Mouse (Mus musculus): ENCODE measurements around the gene Wtap. TPM values are rescaled to one million over a fixed set of nuclear protein-coding genes. Genes with fewer than 3 reads are reported as not detected.
"Not testable (repeated sequence)": the region's sequence is repeated elsewhere in the genome, so short reads cannot be mapped to it uniquely, and the experiment has no call there.

Wtap gene
- total RNA-seq, 2 experiments from 2014 or later: 54.5 to 58.9 TPM

DNA sequence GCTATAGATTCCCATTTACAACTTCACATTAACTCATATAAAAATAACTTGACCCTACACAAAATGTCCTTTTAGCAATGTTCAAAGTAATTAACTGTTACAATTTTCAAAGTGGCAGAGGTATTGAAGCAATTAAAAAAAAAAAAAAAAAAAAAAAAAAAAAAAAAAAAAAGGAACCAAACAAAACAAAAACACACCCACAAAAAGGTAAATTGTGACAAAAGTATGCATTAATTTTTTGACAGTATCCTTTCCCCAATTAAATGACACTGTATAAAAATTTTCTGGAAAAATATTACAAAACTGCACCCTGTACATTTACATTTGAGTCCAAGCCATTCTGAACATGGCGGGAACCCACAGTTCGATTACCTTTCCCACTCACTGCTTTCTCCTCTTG, 26.8 kb downstream of the Wtap start:
- DNase-seq (ENCODE audit: low spot score in 2 of 2): no peak

DNA sequence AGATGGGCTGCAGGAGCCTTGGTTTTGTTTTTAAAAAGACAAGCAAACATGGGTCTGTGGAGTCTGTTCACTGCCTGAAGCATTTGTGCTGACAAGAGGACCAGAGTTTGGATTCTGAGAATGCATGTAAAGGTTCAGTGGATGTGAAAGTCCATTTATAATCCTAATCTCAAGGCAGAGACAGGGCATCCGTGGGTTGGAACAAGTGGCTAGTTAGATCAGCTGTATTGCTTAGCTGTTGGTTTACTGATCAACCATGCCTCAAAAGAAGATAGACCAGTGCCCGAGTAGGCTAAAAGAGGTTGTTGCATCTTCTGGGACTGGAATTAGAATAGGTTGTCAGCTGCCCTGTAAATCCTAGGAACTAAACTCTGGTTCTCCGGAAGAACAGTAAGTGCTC, 30.5 kb downstream of the Wtap start:
- DNase-seq (ENCODE audit: low spot score in 2 of 2): no peak

- peak; percentile 91 to 94 for DNase-seq (ENCODE audit: low spot score in 2 of 2)
Measured at GRCm38 (mm10) chr17:12960331-12960873, 33.6 kb downstream of the Wtap start, which contains the start of gene Acat2. Gene Acat2, minus strand, starts transcription at chr17:12960747.

DNA sequence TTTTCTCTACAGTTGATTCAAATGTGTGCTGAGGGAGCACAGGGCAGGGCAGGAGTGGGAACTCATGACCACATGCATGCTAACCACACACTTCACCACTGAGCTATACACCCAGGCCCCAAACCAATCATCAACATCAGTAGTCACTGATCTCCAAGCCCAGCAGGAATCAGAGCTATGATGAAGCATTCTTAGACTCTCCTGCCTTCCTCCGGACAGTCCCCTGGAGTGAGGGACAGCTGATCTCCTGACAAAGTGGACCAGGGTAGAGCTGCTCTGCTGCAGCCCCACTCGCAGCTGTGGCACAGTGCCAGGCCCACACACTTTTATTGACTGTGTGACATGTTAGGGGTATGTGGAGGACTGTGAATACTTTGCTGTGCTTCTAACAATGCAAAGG, 34.6 kb downstream of the Wtap start:
- DNase-seq (ENCODE audit: low spot score in 2 of 2): not testable (repeated sequence)

GRCm38 (mm10) chr17:12956664-12957063, 37.3 kb downstream of the Wtap start:
- DNase-seq (ENCODE audit: low spot score in 2 of 2): no peak

- DNase-seq (ENCODE audit: low spot score in 2 of 2): no peak
Measured at GRCm38 (mm10) chr17:12949669-12950068, 44.3 kb downstream of the Wtap start.

- no peak for DNase-seq (ENCODE audit: low spot score in 2 of 2)
Measured at GRCm38 (mm10) chr17:12942459-12943162, 51.4 kb downstream of the Wtap start.

- DNase-seq (ENCODE audit: low spot score in 2 of 2): no peak
Measured at GRCm38 (mm10) chr17:12941543-12942260, 52.3 kb downstream of the Wtap start.

GRCm38 (mm10) chr17:12940151-12940805, 53.7 kb downstream of the Wtap start, which contains the start of gene Acat3:
Gene Acat3, minus strand, starts transcription at chr17:12940600.
- no peak for DNase-seq (ENCODE audit: low spot score in 2 of 2)

DNA sequence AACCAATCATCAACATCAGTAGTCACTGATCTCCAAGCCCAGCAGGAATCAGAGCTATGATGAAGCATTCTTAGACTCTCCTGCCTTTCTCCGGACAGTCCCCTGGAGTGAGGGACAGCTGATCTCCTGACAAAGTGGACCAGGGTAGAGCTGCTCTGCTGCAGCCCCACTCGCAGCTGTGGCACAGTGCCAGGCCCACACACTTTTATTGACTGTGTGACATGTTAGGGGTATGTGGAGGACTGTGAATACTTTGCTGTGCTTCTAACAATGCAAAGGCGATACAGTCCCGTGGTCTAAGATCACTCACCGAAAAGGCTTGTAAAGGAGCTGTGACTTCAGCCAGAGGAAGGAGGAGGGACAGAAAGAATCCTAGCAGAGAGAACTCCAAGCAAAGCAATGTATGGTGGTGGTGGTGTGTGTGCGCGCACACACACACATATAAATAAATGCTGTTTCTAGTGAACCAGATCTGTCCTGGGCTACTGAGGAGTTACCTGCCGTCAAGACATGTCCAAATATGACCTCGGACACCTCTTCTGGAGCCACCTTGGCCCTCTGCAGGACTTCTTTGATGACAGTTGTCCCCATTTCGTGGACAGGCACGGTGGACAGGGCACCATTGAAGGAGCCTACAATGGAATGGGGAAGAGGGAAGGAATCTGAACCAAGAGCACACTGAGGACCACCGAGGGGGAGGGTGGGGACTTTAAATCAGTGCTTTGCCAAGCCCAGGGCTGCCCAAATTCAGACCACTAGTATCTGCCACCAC, 54.4 kb downstream of the Wtap start:
- not testable (repeated sequence) for DNase-seq (ENCODE audit: low spot score in 2 of 2)

DNA sequence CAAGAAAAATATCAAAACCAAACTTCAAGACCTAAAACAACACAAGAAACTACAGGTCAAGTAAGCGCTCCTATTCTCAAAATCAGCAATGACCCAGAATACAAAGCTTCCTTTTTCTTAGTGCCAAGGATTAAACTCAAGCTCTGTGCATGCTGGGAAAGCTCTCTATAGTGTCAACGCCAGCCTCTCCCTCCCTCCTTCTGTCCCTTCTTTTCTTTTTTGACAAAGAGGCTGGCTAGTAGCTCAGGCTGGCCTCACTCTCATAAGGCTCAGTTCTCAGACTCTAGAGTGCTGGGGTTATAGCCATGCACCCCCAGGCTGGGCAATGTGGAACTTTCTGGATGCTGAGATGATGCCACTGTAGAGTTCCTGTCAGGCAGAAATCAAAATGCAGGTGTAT, 55.9 kb downstream of the Wtap start:
- DNase-seq (ENCODE audit: low spot score in 2 of 2): no peak

DNA sequence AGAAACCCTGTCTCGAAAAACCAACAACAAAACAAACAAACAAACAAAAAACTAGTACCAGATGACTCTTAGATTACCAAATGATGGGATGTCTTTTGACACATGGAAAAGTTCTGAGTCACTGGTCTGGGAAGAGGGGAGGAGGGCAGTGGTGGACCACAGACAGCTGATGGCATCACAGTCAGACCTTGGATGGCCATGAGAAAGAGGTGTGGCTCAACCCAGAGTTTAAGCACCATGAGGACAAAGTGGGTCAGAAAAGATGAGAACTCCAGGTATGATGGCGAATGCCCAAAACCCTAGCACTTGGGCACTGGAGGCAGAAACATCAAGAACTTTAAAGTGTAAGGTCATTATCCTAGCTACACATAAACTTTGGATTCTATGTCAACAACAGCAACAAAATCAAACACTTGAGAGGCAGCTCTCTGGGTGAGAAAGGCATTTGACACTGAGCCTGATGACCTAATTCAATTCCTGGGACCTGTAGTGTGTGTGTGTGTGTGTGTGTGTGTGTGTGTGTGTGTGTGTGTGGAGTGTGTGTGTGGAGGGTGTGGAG, 56.5 kb downstream of the Wtap start:
- DNase-seq (ENCODE audit: low spot score in 2 of 2): no peak

- DNase-seq (ENCODE audit: low spot score in 2 of 2): no peak
Measured at GRCm38 (mm10) chr17:12935719-12936118, 58.2 kb downstream of the Wtap start.

GRCm38 (mm10) chr17:12931576-12931975, 62.4 kb downstream of the Wtap start:
- DNase-seq (ENCODE audit: low spot score in 2 of 2): not testable (repeated sequence)

DNA sequence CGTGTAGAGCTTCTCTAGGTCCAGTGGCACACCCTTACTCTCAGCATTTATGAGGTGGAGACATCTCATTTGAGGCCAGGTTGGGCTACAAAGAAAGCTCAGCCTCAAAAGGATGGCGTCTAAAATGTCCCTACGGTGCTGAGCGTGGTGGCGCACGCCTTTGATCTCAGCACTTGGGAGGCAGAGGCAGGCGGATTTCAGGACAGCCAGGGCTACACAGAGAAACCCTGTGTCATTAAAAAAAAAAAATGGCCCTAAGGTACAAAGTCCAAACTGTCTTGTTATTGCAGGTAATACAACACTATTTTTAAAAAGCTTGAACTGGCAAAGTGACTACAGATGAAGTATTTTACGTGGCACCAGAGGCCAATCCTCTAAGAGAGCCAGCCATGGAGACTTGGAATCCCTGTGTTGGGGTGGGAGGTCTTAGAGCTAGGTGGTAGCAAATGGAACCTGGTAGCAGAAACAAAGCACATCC, 68.2 kb downstream of the Wtap start:
- no peak for DNase-seq (ENCODE audit: low spot score in 2 of 2)

- no peak for DNase-seq (ENCODE audit: low spot score in 2 of 2)
Measured at GRCm38 (mm10) chr17:12925001-12925400, 69.0 kb downstream of the Wtap start.

DNA sequence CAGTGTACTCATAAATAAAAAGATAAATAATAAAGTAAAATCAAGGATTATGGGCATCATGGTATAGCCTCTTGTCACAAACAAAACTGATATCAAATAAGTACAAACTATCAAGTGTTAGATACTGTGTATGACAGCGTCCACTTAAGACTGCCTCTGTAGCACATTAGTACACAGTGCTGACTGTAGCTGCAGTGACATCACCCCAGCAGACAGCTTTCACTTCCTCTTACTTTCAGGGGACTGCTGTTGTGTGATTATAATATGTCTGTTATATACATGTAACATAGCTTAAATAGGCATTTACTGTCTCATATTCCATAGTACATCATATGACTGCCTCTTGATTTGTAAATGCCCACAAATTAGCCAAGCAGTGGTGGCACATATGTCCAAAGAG, 72.9 kb downstream of the Wtap start:
- DNase-seq (ENCODE audit: low spot score in 2 of 2): no peak

All from left cerebral cortex, adult 18-20 months (tissue).